Mouse (Mus musculus) liver, embryonic 16.5 days (tissue): Measurements from ENCODE around the gene Ttll11. TPM values are rescaled to one million over a fixed set of nuclear protein-coding genes. Genes with fewer than 3 reads are reported as not detected.

Experiments used
- ATAC-seq: fragments of 200-750 bp; cut with Nextera tagmentation; 2 replicates; pipeline ENCODE4 v1.8.0; 2017; ENCODE audit warnings: low read depth, mild to moderate bottlenecking, moderate number of reproducible peaks, moderate library complexity
- H3K27ac ChIP-seq: fragments of 300-500 bp; sonication (generic); 2 replicates; pipeline ENCODE4 v1.5.1; 2014; ENCODE audit warnings: mild to moderate bottlenecking, low read length
- H3K27me3 ChIP-seq: fragments of 300-500 bp; sonication (generic); 2 replicates; pipeline ENCODE4 v1.6.1; 2014; ENCODE audit warnings: low read depth, low read length, mixed read lengths; ENCODE audit not compliant: control insufficient read depth, insufficient read depth
- H3K36me3 ChIP-seq: fragments of 300-500 bp; sonication (generic); 2 replicates; pipeline ENCODE4 v1.6.1; 2014; ENCODE audit warnings: mild to moderate bottlenecking; ENCODE audit not compliant: control insufficient read depth, insufficient read depth
- H3K4me1 ChIP-seq: fragments of 300-500 bp; sonication (generic); 2 replicates; pipeline ENCODE4 v1.6.1; 2014; ENCODE audit warnings: low read depth, low read length, mixed read lengths; ENCODE audit not compliant: control insufficient read depth
- H3K4me2 ChIP-seq: fragments of 300-500 bp; sonication (generic); 2 replicates; pipeline ENCODE4 v1.6.1; 2014; ENCODE audit warnings: low read depth, low read length, mixed read lengths
- H3K4me3 ChIP-seq: fragments of 300-500 bp; sonication (generic); 2 replicates; pipeline ENCODE4 v1.5.1; 2014; ENCODE audit warnings: low read depth, mild to moderate bottlenecking, low read length
- H3K9ac ChIP-seq: fragments of 300-500 bp; sonication (generic); 2 replicates; pipeline ENCODE4 v1.6.1; 2014; ENCODE audit warnings: low read depth, low read length
- H3K9me3 ChIP-seq: fragments of 300-500 bp; sonication (generic); replicated peaks from 2 replicates; pipeline ENCODE4 v1.6.1; 2016; ENCODE audit warnings: low read length; ENCODE audit not compliant: control insufficient read depth
- WGBS: fragments of 180-500 bp; shearing (Covaris S2); extraction: QIAGEN DNeasy Blood & Tissue Kit; methylation state at CpG from one replicate; pipeline ENCODE4 v1.1.7; 2014; ENCODE audit not compliant: insufficient replicate concordance; 5-methylcytosine and 5-hydroxymethylcytosine counted together
- polyA plus RNA-seq: library from polyadenylated mRNA; unstranded; fragments of >200 nt; fragmentation: Nextera tagmentation; extraction: Ambion mirVana; gene quantifications from 2 replicates; pipeline ENCODE4 v1.2.1, GENCODE M21; 2015

Ttll11 gene
- polyA plus RNA-seq, 1 experiment from 2014 or later = 0.79 TPM

GRCm38 (mm10) chr2:35751781-35752505 lies 227.8 kb downstream of the Ttll11 start:
- H3K4me2 ChIP-seq = no peak overlapping the region
- no peaks in the 10 kb centered on the region for H3K9me3 ChIP-seq
- no peaks in the 10 kb centered on the region for H3K27me3 ChIP-seq
- H3K4me1 ChIP-seq = no peaks in the 10 kb centered on the region
- no peak overlapping the region for H3K27ac ChIP-seq
- no peak for ATAC-seq
- no peak overlapping the region for H3K9ac ChIP-seq
- no peaks in the 10 kb centered on the region for H3K36me3 ChIP-seq
- WGBS = 66% methylated on average over 18 of the region's 18 CpGs
- H3K4me3 ChIP-seq = no peak overlapping the region

DNA sequence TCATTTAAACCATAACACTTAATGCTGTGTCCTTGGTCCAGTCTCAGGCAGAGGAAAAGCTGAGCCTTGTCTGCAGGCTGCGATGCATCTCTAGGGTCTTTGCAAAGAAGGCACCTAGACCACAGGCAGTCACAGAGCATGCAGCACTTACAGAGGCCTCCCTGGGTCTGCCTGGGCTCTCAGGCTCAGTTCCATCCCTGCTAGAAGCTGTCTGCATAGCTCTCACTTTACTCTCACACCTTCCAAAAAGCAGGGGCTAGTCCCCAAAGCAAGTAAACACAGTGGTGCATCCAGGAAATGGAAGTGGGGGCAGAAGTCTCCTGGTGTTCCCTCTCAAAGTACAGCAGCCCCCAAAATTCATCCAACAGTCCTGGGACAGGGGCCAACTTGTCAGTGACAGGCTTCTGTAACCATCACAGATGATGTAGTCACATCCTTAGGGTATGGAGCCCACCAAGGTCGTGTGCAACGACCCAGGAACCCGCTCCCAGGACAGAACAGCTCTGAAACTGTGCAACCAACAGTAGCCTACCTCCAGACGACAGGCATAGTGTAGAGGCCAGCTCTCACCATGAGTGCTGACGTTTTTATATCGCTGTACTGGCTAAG lies 229.1 kb downstream of the Ttll11 start:
- no peak for ATAC-seq
- Histone ChIP-seq H3K4me1 (no peaks in the 10 kb centered on the region), H3K9ac (no peak overlapping the region), H3K4me2 (no peak overlapping the region), H3K4me3 (no peak overlapping the region), H3K27ac (no peak overlapping the region), H3K36me3 (no peaks in the 10 kb centered on the region), H3K9me3 (no peaks in the 10 kb centered on the region), H3K27me3 (no peaks in the 10 kb centered on the region)
- 55% methylated on average over 7 of the region's 7 CpGs for WGBS

- WGBS = 68% methylated on average over 12 of the region's 12 CpGs
- ATAC-seq = no peak
- Histone ChIP-seq H3K9ac (no peak overlapping the region), H3K27ac (no peak overlapping the region), H3K36me3 (no peaks in the 10 kb centered on the region), H3K4me2 (no peak overlapping the region), H3K4me1 (no peaks in the 10 kb centered on the region), H3K4me3 (no peak overlapping the region), H3K9me3 (no peaks in the 10 kb centered on the region), H3K27me3 (no peaks in the 10 kb centered on the region)
Measured at GRCm38 (mm10) chr2:35747371-35748035, 232.2 kb downstream of the Ttll11 start.

DNA sequence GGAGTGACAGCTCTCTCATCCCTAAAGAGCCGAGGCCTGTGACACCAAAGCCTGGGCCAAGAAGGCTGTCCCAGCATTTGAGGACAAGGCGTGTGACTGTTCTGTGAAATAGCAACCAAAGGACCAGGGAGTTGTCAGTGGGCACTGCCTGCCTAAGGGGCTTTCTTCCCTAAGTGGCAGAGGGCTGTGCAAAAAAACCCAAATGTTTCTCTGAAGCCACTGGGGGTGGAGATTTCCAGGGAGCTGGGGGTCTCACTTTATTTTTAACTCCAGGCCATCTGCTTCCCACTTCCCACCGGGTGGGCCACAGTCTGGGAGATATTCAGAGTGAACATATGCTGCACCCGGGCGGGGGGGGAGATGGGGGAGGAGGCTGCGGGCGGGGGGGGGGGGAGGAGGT lies 233.1 kb downstream of the Ttll11 start:
- H3K4me3 ChIP-seq = no peak overlapping the region
- no peaks in the 10 kb centered on the region for H3K9me3 ChIP-seq
- no peak overlapping the region for H3K27ac ChIP-seq
- no peak for ATAC-seq
- no peaks in the 10 kb centered on the region for H3K36me3 ChIP-seq
- no peaks in the 10 kb centered on the region for H3K27me3 ChIP-seq
- H3K4me2 ChIP-seq = no peak overlapping the region
- H3K4me1 ChIP-seq = no peaks in the 10 kb centered on the region
- WGBS = 59% methylated on average over 3 of the region's 7 CpGs
- no peak overlapping the region for H3K9ac ChIP-seq

DNA sequence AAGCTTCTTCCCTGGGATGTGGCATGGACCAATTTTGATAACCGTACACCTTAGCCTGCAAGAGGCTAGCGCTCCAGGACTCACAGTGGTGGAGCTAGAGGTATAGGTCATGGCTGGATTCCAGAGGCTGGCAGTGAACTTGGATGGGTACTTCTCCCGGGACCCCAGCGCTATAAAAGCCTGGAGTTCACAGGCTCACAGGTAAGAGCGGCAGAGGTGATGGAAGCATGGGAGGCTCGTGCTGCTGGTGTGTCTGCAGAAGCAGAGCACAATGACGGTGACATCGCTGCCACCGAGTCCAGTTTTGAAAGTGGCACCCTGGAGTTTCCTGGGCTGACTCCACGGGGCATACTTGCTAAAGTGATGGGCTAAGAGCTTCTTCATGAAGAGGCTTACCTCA lies 233.8 kb downstream of the Ttll11 start:
- H3K36me3 ChIP-seq = no peaks in the 10 kb centered on the region
- no peak overlapping the region for H3K4me3 ChIP-seq
- WGBS = 75% methylated on average over 10 of the region's 10 CpGs
- no peaks in the 10 kb centered on the region for H3K4me1 ChIP-seq
- no peak overlapping the region for H3K9ac ChIP-seq
- no peak overlapping the region for H3K27ac ChIP-seq
- no peaks in the 10 kb centered on the region for H3K27me3 ChIP-seq
- H3K9me3 ChIP-seq = no peaks in the 10 kb centered on the region
- no peak overlapping the region for H3K4me2 ChIP-seq
- no peak for ATAC-seq

DNA sequence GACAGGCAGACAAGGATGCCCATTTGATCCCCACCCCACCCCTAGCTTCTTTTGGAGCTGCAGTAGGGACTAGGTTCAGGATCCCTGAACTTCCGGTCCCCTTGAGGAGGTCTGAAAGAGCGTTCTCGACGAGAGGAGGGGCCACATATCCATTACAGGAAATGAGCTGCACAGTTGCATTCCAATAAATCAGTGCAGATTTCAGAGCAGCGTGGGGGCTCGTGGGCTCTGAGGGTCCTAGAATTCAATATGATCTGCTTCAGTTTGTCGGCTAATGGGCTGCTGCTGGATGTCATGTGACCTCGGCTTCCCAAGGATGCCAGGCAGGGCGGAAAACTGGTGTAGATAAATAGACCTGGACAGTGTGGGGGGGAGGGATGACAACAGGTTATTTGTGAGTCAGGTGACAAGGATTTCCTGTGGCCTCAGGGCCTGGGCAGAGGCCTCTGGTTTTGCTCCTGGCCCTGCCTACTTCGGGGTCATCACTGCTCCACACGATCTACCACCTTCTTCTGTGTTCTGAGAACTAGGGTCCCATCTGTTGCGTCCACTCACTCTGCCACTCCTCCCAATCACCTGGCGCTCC lies 240.0 kb downstream of the Ttll11 start:
- Histone ChIP-seq H3K4me2 (no peak overlapping the region), H3K36me3 (no peaks in the 10 kb centered on the region), H3K27me3 (no peaks in the 10 kb centered on the region), H3K9me3 (no peaks in the 10 kb centered on the region), H3K27ac (no peak overlapping the region), H3K4me3 (no peak overlapping the region), H3K4me1 (no peaks in the 10 kb centered on the region), H3K9ac (no peak overlapping the region)
- WGBS = 54% methylated on average over 13 of the region's 13 CpGs
- ATAC-seq = no peak

GRCm38 (mm10) chr2:35737467-35738027 lies 242.2 kb downstream of the Ttll11 start:
- Histone ChIP-seq H3K9me3 (no peaks in the 10 kb centered on the region), H3K36me3 (no peaks in the 10 kb centered on the region), H3K4me1 (no peaks in the 10 kb centered on the region), H3K4me3 (no peak overlapping the region), H3K27ac (no peak overlapping the region), H3K9ac (no peak overlapping the region), H3K4me2 (no peak overlapping the region), H3K27me3 (no peaks in the 10 kb centered on the region)
- no peak for ATAC-seq
- WGBS = 65% methylated on average over 7 of the region's 7 CpGs

DNA sequence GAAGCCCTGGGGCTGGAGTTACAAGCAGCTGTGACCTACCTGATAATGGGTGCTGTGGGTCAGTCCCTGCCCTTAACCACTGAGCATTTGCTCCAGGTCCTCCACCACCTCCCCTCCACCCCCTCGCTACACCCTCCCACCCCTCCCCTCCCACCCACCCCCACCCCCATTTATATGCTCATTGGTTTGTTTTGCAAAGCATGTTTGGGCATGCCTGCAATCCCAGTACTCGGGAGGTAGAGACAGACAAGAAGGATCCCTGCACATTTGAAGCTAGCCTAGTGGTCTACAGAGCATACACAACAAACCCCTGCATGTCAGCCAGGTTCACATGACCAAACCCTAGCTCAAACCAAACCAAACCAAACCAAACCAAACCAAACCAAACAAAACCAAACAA lies 243.7 kb downstream of the Ttll11 start:
- no peak for ATAC-seq
- no peaks in the 10 kb centered on the region for H3K9me3 ChIP-seq
- H3K4me3 ChIP-seq = no peak overlapping the region
- 66% methylated on average over 2 of the region's 2 CpGs for WGBS
- no peak overlapping the region for H3K4me2 ChIP-seq
- H3K27me3 ChIP-seq = no peaks in the 10 kb centered on the region
- H3K4me1 ChIP-seq = no peaks in the 10 kb centered on the region
- H3K9ac ChIP-seq = no peak overlapping the region
- no peaks in the 10 kb centered on the region for H3K36me3 ChIP-seq
- H3K27ac ChIP-seq = no peak overlapping the region
